10 mouse cellular contexts compared by ENCODE assay signal in the genomic region with DNA sequence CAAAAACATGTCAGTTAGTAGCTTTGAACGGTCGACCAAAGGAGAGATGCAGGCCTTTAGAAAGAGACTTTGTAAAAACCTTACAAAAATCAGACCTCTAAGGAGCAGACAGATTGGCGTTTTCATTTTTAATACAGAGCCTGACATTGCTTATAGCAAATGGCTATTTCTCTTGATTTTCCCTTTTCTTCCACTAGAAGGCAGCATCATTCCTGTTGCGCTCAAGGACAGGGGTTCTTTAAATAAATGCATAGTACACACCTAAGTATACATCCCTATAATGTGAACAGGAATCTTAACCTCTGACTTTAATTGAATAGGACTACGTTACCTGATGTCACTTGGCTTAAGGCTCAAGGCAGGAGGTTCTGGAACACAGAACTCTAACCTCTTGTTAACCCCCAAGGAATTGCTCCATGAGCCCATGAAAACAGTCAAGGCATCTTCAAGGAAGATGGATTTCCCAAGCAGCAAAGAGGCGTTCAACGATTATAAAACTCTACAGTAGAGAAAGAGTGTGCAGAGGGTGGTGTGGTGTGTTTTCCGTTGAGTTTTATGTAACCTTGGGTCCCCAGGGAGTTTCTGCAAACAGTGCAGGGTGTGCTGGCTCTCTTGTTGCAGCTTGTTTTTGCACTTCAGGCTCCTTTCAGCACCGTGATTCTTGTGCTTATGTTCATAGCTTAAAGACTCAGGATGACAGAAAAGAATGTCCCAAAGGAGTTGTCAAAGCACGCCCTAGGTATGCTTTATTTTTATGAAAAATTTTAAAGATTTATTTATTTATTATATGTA.
DNase-seq lines count a peak whose midpoint lies in the region; ATAC-seq and TF ChIP-seq lines count a peak whose summit lies in the region.
"Had no signal": no experiment of that assay in that cellular context is flagged by ENCODE, and none has a peak within 500 bp of the region (broad histone marks: within the 10 kb centered on the region; RNA-seq: fewer than 3 reads in every experiment).

No protein-coding gene starts in this region.

- H3K9me3 ChIP-seq in kidney, postnatal 0 days (replicated peaks; ENCODE audit: low read length) = no peaks in the 10 kb centered on the region
- no peaks in the 10 kb centered on the region for H3K9me3 ChIP-seq in kidney, embryonic 15.5 days (replicated peaks)

- H3K4me3 ChIP-seq in cerebellum, adult 2 months (replicated peaks; ENCODE audit: insufficient read depth, low read depth, low read length) = no peak overlapping the region
- H3K4me3 ChIP-seq in kidney, postnatal 0 days (replicated peaks; ENCODE audit: low read depth, low read length) = no peak overlapping the region
- no peak overlapping the region for H3K4me3 ChIP-seq in kidney, embryonic 15.5 days (replicated peaks)

- H3K4me1 ChIP-seq in cerebellum, adult 2 months (ENCODE audit: control insufficient read depth, insufficient read depth, low read length) = no peaks in the 10 kb centered on the region
- H3K4me1 ChIP-seq in kidney, postnatal 0 days (replicated peaks; ENCODE audit: insufficient read depth, low read length) = no peaks in the 10 kb centered on the region
- H3K4me1 ChIP-seq in kidney, embryonic 15.5 days = no peaks in the 10 kb centered on the region

- H3K27me3 ChIP-seq in cerebellum, adult 2 months (ENCODE audit: control insufficient read depth, insufficient read depth, low read length) = no peaks in the 10 kb centered on the region
- H3K27me3 ChIP-seq in kidney, postnatal 0 days (ENCODE audit: insufficient read depth, low read length) = no peaks in the 10 kb centered on the region
- no peaks in the 10 kb centered on the region for H3K27me3 ChIP-seq in kidney, embryonic 15.5 days

- no peak overlapping the region for H3K9ac ChIP-seq in kidney, postnatal 0 days (ENCODE audit: low read depth, low read length)
- H3K9ac ChIP-seq in kidney, embryonic 15.5 days = no peak overlapping the region

- H3K36me3 ChIP-seq in kidney, postnatal 0 days (ENCODE audit: insufficient read depth, low read length) = no peaks in the 10 kb centered on the region
- H3K36me3 ChIP-seq in kidney, embryonic 15.5 days = no peaks in the 10 kb centered on the region

- 73% methylated on average over 10 of the region's 10 CpGs for WGBS in cerebellum, adult 2 months
- WGBS in kidney, postnatal 0 days = 65% methylated on average over 10 of the region's 10 CpGs
- 65% methylated on average over 10 of the region's 10 CpGs for WGBS in kidney, embryonic 15.5 days

- no peak for ATAC-seq in kidney, postnatal 0 days (replicated peaks; ENCODE audit: low FRiP score, low read depth)
- ATAC-seq in kidney, embryonic 15.5 days (replicated peaks; ENCODE audit: low FRiP score) = no peak
- ATAC-seq in erythroblast, adult 5-6 weeks (replicated peaks; ENCODE audit: low FRiP score, poor library complexity, severe bottlenecking) = 0 out of 2 replicates have a peak, but pooled peaks have one; percentile 54

- no peak for TF ChIP-seq CTCF in cerebellum, adult 2 months (IDR thresholded peaks at IDR 0.05; ENCODE audit: borderline replicate concordance, insufficient read depth, low read depth, low read length)
- peak; percentile 71; the same call in 1 of the 2 replicates for TF ChIP-seq CTCF in kidney, postnatal 0 days (IDR thresholded peaks at IDR 0.05; ENCODE audit: low read depth)

- TF ChIP-seq POLR2A in cerebellum, adult 2 months (IDR thresholded peaks at IDR 0.05; ENCODE audit: borderline replicate concordance, insufficient read depth, low read length) = no peak

- peak; percentile 12 for DNase-seq in cerebellum, adult 8-10 months
- no peak for DNase-seq in cerebellum, adult 2 months
- peak; percentile 34 for DNase-seq in kidney, postnatal 0 days (ENCODE audit: low spot score)
- DNase-seq in B cell, adult 2 months = peak; percentile 20 to 28
- DNase-seq in layer of hippocampus, adult 9-11 months = no peak
- DNase-seq in gastrocnemius, postnatal 4 days (ENCODE audit: low spot score in 2 of 2) = no peak
- DNase-seq: left cerebral cortex, postnatal 4 days; right cerebral cortex, postnatal 25 days had no signal

- no peak overlapping the region for H3K4me2 ChIP-seq in kidney, postnatal 0 days (ENCODE audit: low read length)
- H3K4me2 ChIP-seq in kidney, embryonic 15.5 days = no peak overlapping the region

- H3K27ac ChIP-seq in cerebellum, adult 2 months (ENCODE audit: insufficient read depth, low read length) = no peak overlapping the region
- no peak overlapping the region for H3K27ac ChIP-seq in kidney, postnatal 0 days
- no peak overlapping the region for H3K27ac ChIP-seq in kidney, embryonic 15.5 days

Comparison
In these comparisons a context has a peak if more than half of its experiments do, and no peak if none do; other contexts are left out.
1. DNase-seq: peak in cerebellum, adult 8-10 months (single experiment), kidney, postnatal 0 days (single experiment) and B cell, adult 2 months (2 of 2); none in cerebellum, adult 2 months (0 of 2), layer of hippocampus, adult 9-11 months (single experiment) and gastrocnemius, postnatal 4 days (0 of 2).